Mouse (Mus musculus) lung, postnatal 0 days (tissue): ENCODE data around the gene Ccn6.

Experiments
- CTCF ChIP-seq: IDR thresholded peaks from 2 replicates; pipeline ENCODE4 v1.5.1; 2016; ENCODE audit warnings: antibody characterized with exemption, mild to moderate bottlenecking
- EP300 ChIP-seq: IDR thresholded peaks from 2 replicates; pipeline ENCODE4 v1.6.1; 2016; ENCODE audit warnings: antibody characterized with exemption, mild to moderate bottlenecking, control low read depth

- TF ChIP-seq CTCF = no peak
- no peak for TF ChIP-seq EP300
These were observed 6.0 kb upstream of the Ccn6 start for GRCm38 (mm10) chr10:39169642-39170041.
